ENCODE assay signal across 12 mouse cellular contexts in the genomic region with DNA sequence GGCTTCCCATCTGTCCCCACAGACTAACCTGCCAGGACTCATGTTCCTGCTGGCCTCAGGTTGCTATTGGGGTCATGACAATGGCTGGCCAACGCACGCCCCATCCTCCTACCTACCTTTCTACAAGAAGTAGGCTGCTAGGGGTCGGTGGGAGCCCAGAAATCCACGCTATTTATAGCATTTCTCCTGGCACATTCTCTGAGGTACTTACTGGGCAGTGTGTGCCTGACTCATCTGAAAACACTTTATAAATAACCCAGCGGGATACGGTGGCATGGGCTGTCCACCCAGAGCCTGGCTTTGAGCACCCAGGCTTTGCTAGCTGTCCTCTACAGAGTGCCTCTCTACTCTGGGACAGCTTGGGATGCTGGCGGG. TPM values are rescaled to one million over a fixed set of nuclear protein-coding genes. Genes with fewer than 3 reads are reported as not detected.
A peak's percentile ranks its signal among the peaks of the same experiment; 100 is the strongest.
DNase-seq lines count a peak whose midpoint lies in the region; ATAC-seq and TF ChIP-seq lines count a peak whose summit lies in the region.
"Had no signal": no experiment of that assay in that cellular context is flagged by ENCODE, and none has a peak within 500 bp of the region (broad histone marks: within the 10 kb centered on the region; RNA-seq: fewer than 3 reads in every experiment).

No protein-coding gene starts in this region.

- H3K27me3 ChIP-seq in forebrain, embryonic 14.5 days (replicated peaks; ENCODE audit: control insufficient read depth, insufficient read depth, low read length), result no peaks in the 10 kb centered on the region

- H3K27ac ChIP-seq in left cerebral cortex, adult 2 months, result peak overlapping the region; percentile 56
- peak overlapping the region; percentile 22; the same call in 1 of the 2 replicates for H3K27ac ChIP-seq in forebrain, embryonic 14.5 days (ENCODE audit: low read depth, low read length)

- no peak for DNase-seq in left cerebral cortex, adult 2 months (ENCODE audit: extremely low spot score in 1 of 2, low spot score in 2 of 2)
- no peak for DNase-seq in left cerebral cortex, postnatal 14 days (ENCODE audit: low spot score in 2 of 2)
- DNase-seq in forebrain, embryonic 14.5 days (ENCODE audit: low spot score), result no peak
- DNase-seq in heart, adult 18-20 months, result peak; percentile 53 to 84
- DNase-seq in heart, postnatal 4 days, result peak; percentile 60
- no peak for DNase-seq in kidney, postnatal 4 days
- DNase-seq: adrenal gland, postnatal 14 days; kidney, postnatal 25 days; lung, postnatal 36 days had no signal

- intact Hi-C loops in left cerebral cortex, adult 2 months (cut with DNase I), result loop anchor here (2.0 kb wide), 1 partner anchor 18 kb away; no protein-coding TSS in a partner anchor
- intact Hi-C loops in left cerebral cortex, postnatal 14 days (cut with DNase I), result no loop called here

- H3K36me3 ChIP-seq in forebrain, embryonic 14.5 days (ENCODE audit: control insufficient read depth, insufficient read depth, low read length), result no peaks in the 10 kb centered on the region

- no peak for ATAC-seq in forebrain, embryonic 14.5 days
- ATAC-seq in megakaryocyte progenitor cell, adult 5-6 weeks (replicated peaks; ENCODE audit: poor library complexity), result no peak

- no peak overlapping the region for H3K4me3 ChIP-seq in left cerebral cortex, adult 2 months
- no peak overlapping the region for H3K4me3 ChIP-seq in forebrain, embryonic 14.5 days (ENCODE audit: low read depth, low read length)

- peaks cover 4% of the 10 kb centered on the region; the same call in 1 of the 2 replicates for H3K4me1 ChIP-seq in forebrain, embryonic 14.5 days (ENCODE audit: control insufficient read depth, insufficient read depth, low read length)

- WGBS in forebrain, embryonic 14.5 days, result 73% methylated on average over 7 of the region's 7 CpGs

- H3K9ac ChIP-seq in forebrain, embryonic 14.5 days (ENCODE audit: low read length), result no peak overlapping the region

- no peak for TF ChIP-seq CTCF in left cerebral cortex, adult 2 months (IDR thresholded peaks at IDR 0.05)

- no peak overlapping the region for H3K4me2 ChIP-seq in forebrain, embryonic 14.5 days (ENCODE audit: low read length)

- no peaks in the 10 kb centered on the region for H3K9me3 ChIP-seq in forebrain, embryonic 14.5 days (replicated peaks; ENCODE audit: control insufficient read depth, low read length)

RNA-seq across cellular contexts. Expression of a gene that starts 9.0 kb away (rescaled TPM):
- total RNA-seq in left cerebral cortex, adult 2 months (2021), result 100 to 1,000 TPM; 124 TPM
- total RNA-seq in left cerebral cortex, postnatal 14 days (2021), result 100 to 1,000 TPM; 131 to 146 TPM
- 13.8 and 18.6 TPM in 2 replicates for polyA plus RNA-seq in forebrain, embryonic 14.5 days (2014; fragmentation: Nextera tagmentation; extraction: Ambion mirVana)
- under 1 TPM; 0.54 to 0.87 TPM for total RNA-seq in heart, adult 18-20 months (2021)
- under 1 TPM; 0.45 to 0.54 TPM for total RNA-seq in heart, postnatal 4 days (2021)
- not detected in 2 replicates for total RNA-seq in megakaryocyte progenitor cell, adult 5-6 weeks (2015)
- total RNA-seq in megakaryocyte progenitor cell, adult 5-6 weeks (2017), result not detected in 2 replicates
- polyA plus RNA-seq: spleen, adult 2 months had no signal

RNA-seq across cellular contexts. Expression of a gene that starts 36.3 kb away (rescaled TPM):
- under 1 TPM; 0.48 to 0.65 TPM for total RNA-seq in left cerebral cortex, adult 2 months (2021)
- under 1 TPM; 0.31 to 0.80 TPM for total RNA-seq in left cerebral cortex, postnatal 14 days (2021)
- polyA plus RNA-seq in forebrain, embryonic 14.5 days (2014; fragmentation: Nextera tagmentation; extraction: Ambion mirVana), result 0.78 and 0.81 TPM in 2 replicates
- 1 to 10 TPM; 5.6 to 5.8 TPM for total RNA-seq in heart, adult 18-20 months (2021)
- 1 to 10 TPM in 1 of 2 experiments, under 1 TPM in 1; 0.54 to 1.3 TPM for total RNA-seq in heart, postnatal 4 days (2021)
- total RNA-seq in megakaryocyte progenitor cell, adult 5-6 weeks (2015), result not detected in 2 replicates
- total RNA-seq in megakaryocyte progenitor cell, adult 5-6 weeks (2017), result not detected in 2 replicates
- total RNA-seq: MEL had no signal

Comparison
In these comparisons a context has a peak if more than half of its experiments do, and no peak if none do; other contexts are left out.
1. DNase-seq: peak in heart, adult 18-20 months (2 of 2) and heart, postnatal 4 days (single experiment); none in left cerebral cortex, adult 2 months (0 of 2), left cerebral cortex, postnatal 14 days (0 of 2), forebrain, embryonic 14.5 days (single experiment) and kidney, postnatal 4 days (0 of 2).
2. RNA of a gene that starts 9.0 kb away (total RNA-seq): 131 to 146 TPM in left cerebral cortex, postnatal 14 days and 124 TPM in left cerebral cortex, adult 2 months; 0.54 to 0.87 TPM in heart, adult 18-20 months, 0.45 to 0.54 TPM in heart, postnatal 4 days and not detected in megakaryocyte progenitor cell, adult 5-6 weeks; every median in the first group is over 10 times any median in the second.